Mouse (Mus musculus) hindbrain, embryonic 12.5 days (tissue): ENCODE results near the gene Alkbh1. TPM values are rescaled to one million over a fixed set of nuclear protein-coding genes. Genes with fewer than 3 reads are reported as not detected.

Experiments used
- ATAC-seq: fragments of 200-750 bp; cut with Nextera tagmentation; 2 replicates; pipeline ENCODE4 v1.8.0; 2017; ENCODE audit warnings: moderate TSS enrichment; ENCODE audit not compliant: low FRiP score
- H3K27ac ChIP-seq: fragments of 300-500 bp; sonication (generic); 2 replicates; pipeline ENCODE4 v1.5.1; 2016; ENCODE audit warnings: mild to moderate bottlenecking
- H3K27me3 ChIP-seq: fragments of 300-500 bp; sonication (generic); 2 replicates; pipeline ENCODE4 v1.6.1; 2016; ENCODE audit warnings: mild to moderate bottlenecking
- H3K36me3 ChIP-seq: fragments of 300-500 bp; sonication (generic); 2 replicates; pipeline ENCODE4 v1.6.1; 2016; ENCODE audit warnings: mild to moderate bottlenecking
- H3K4me1 ChIP-seq: fragments of 300-500 bp; sonication (generic); 2 replicates; pipeline ENCODE4 v1.6.1; 2016
- H3K4me2 ChIP-seq: fragments of 300-500 bp; sonication (generic); replicated peaks from 2 replicates; pipeline ENCODE4 v1.6.1; 2016; ENCODE audit warnings: mild to moderate bottlenecking
- H3K4me3 ChIP-seq: fragments of 300-500 bp; sonication (generic); 2 replicates; pipeline ENCODE4 v1.5.1; 2016; ENCODE audit warnings: mild to moderate bottlenecking
- H3K9ac ChIP-seq: fragments of 300-500 bp; sonication (generic); 2 replicates; pipeline ENCODE4 v1.6.1; 2016; ENCODE audit warnings: mild to moderate bottlenecking, moderate library complexity
- H3K9me3 ChIP-seq: fragments of 300-500 bp; sonication (generic); replicated peaks from 2 replicates; pipeline ENCODE4 v1.6.1; 2016; ENCODE audit warnings: mild to moderate bottlenecking
- WGBS: fragments of 180-500 bp; shearing (Covaris S2); methylation state at CpG from one replicate; pipeline ENCODE4 v1.1.7; 2016; 5-methylcytosine and 5-hydroxymethylcytosine counted together
- polyA plus RNA-seq: library from polyadenylated mRNA; unstranded; fragments of >200 nt; fragmentation: Nextera tagmentation; extraction: Ambion mirVana; gene quantifications from 2 replicates; pipeline ENCODE4 v1.2.1, GENCODE M21; 2016

Alkbh1 gene
- polyA plus RNA-seq, 1 experiment from 2014 or later, result 53.9 TPM

GRCm38 (mm10) chr12:87442177-87443114 lies 1.4 kb downstream of the Alkbh1 start:
- H3K9ac ChIP-seq, result peak overlapping the region; percentile 95
- no peak for ATAC-seq
- H3K36me3 ChIP-seq, result peaks cover 42% of the 10 kb centered on the region
- peaks cover 22% of the 10 kb centered on the region for H3K4me1 ChIP-seq
- H3K4me3 ChIP-seq, result peak overlapping the region; percentile 98
- H3K4me2 ChIP-seq, result peak overlapping the region; percentile 82
- no peaks in the 10 kb centered on the region for H3K9me3 ChIP-seq
- H3K27me3 ChIP-seq, result no peaks in the 10 kb centered on the region
- WGBS, result 38% methylated on average over 12 of the region's 12 CpGs
- H3K27ac ChIP-seq, result no peak overlapping the region

GRCm38 (mm10) chr12:87428885-87429284 lies 14.9 kb downstream of the Alkbh1 start:
- Histone ChIP-seq H3K9me3 (no peaks in the 10 kb centered on the region), H3K9ac (no peak overlapping the region), H3K4me2 (no peak overlapping the region), H3K4me3 (no peak overlapping the region), H3K27me3 (no peaks in the 10 kb centered on the region), H3K4me1 (0 out of 2 replicates have a peak, but pooled peaks cover 6% of the 10 kb centered on the region), H3K36me3 (peaks cover 81% of the 10 kb centered on the region), H3K27ac (no peak overlapping the region)
- ATAC-seq, result no peak
- WGBS, result 90% methylated on average over 8 of the region's 8 CpGs

- no peak for ATAC-seq
- no peak overlapping the region for H3K27ac ChIP-seq
- H3K9ac ChIP-seq, result no peak overlapping the region
- H3K4me1 ChIP-seq, result 0 out of 2 replicates have a peak, but pooled peaks cover 6% of the 10 kb centered on the region
- peaks cover 78% of the 10 kb centered on the region for H3K36me3 ChIP-seq
- H3K4me2 ChIP-seq, result no peak overlapping the region
- no peaks in the 10 kb centered on the region for H3K9me3 ChIP-seq
- WGBS, result 92% methylated on average over 2 of the region's 2 CpGs
- H3K27me3 ChIP-seq, result no peaks in the 10 kb centered on the region
- no peak overlapping the region for H3K4me3 ChIP-seq
Observed at GRCm38 (mm10) chr12:87428295-87428694, 15.5 kb downstream of the Alkbh1 start.

- Histone ChIP-seq H3K36me3 (peaks cover 62% of the 10 kb centered on the region), H3K9me3 (no peaks in the 10 kb centered on the region), H3K4me1 (0 out of 2 replicates have a peak, but pooled peaks cover 6% of the 10 kb centered on the region), H3K27me3 (no peaks in the 10 kb centered on the region), H3K4me3 (no peak overlapping the region), H3K4me2 (no peak overlapping the region), H3K27ac (no peak overlapping the region), H3K9ac (no peak overlapping the region)
- no peak for ATAC-seq
- 94% methylated on average over 5 of the region's 5 CpGs for WGBS
Observed at GRCm38 (mm10) chr12:87426354-87427031, 17.3 kb downstream of the Alkbh1 start.

GRCm38 (mm10) chr12:87424516-87424915 lies 19.3 kb downstream of the Alkbh1 start:
- no peak overlapping the region for H3K4me3 ChIP-seq
- H3K36me3 ChIP-seq, result peaks cover 43% of the 10 kb centered on the region
- H3K27ac ChIP-seq, result peak overlapping the region; percentile 52
- no peak overlapping the region for H3K4me2 ChIP-seq
- H3K9ac ChIP-seq, result no peak overlapping the region
- H3K4me1 ChIP-seq, result peaks cover 11% of the 10 kb centered on the region
- no peaks in the 10 kb centered on the region for H3K27me3 ChIP-seq
- H3K9me3 ChIP-seq, result no peaks in the 10 kb centered on the region
- ATAC-seq, result no peak
- 32% methylated on average over 3 of the region's 3 CpGs for WGBS

- no peak overlapping the region for H3K27ac ChIP-seq
Observed at GRCm38 (mm10) chr12:87423700-87424099, 20.1 kb downstream of the Alkbh1 start.

GRCm38 (mm10) chr12:87421708-87422507 lies 21.9 kb downstream of the Alkbh1 start:
- Histone ChIP-seq H3K27me3 (no peaks in the 10 kb centered on the region), H3K27ac (no peak overlapping the region), H3K9ac (no peak overlapping the region), H3K4me3 (no peak overlapping the region), H3K4me2 (no peak overlapping the region), H3K9me3 (no peaks in the 10 kb centered on the region), H3K4me1 (peaks cover 19% of the 10 kb centered on the region), H3K36me3 (peaks cover 19% of the 10 kb centered on the region)
- ATAC-seq, result no peak
- WGBS, result 76% methylated on average over 5 of the region's 5 CpGs

More at GRCm38 (mm10) chr12:87423700-87424099, 20.1 kb downstream of the Alkbh1 start:
- Histone ChIP-seq H3K27me3 (no peaks in the 10 kb centered on the region), H3K9ac (no peak overlapping the region), H3K4me1 (peaks cover 19% of the 10 kb centered on the region), H3K36me3 (peaks cover 35% of the 10 kb centered on the region), H3K9me3 (no peaks in the 10 kb centered on the region), H3K4me3 (no peak overlapping the region), H3K4me2 (no peak overlapping the region)
- 34% methylated on average over 1 of the region's 1 CpGs for WGBS
- ATAC-seq, result no peak

GRCm38 (mm10) chr12:87419974-87420485 lies 23.8 kb downstream of the Alkbh1 start:
- Histone ChIP-seq H3K4me2 (no peak overlapping the region), H3K27me3 (no peaks in the 10 kb centered on the region), H3K9ac (no peak overlapping the region), H3K27ac (peak overlapping the region; percentile 83), H3K36me3 (0 out of 2 replicates have a peak, but pooled peaks cover 3% of the 10 kb centered on the region), H3K9me3 (no peaks in the 10 kb centered on the region), H3K4me3 (no peak overlapping the region), H3K4me1 (peaks cover 19% of the 10 kb centered on the region)
- ATAC-seq, result no peak
- WGBS, result 74% methylated on average over 12 of the region's 12 CpGs

- ATAC-seq, result peak; percentile 94
Observed at GRCm38 (mm10) chr12:87418921-87419320, 24.9 kb downstream of the Alkbh1 start.

GRCm38 (mm10) chr12:87416690-87417089 lies 27.1 kb downstream of the Alkbh1 start:
- Histone ChIP-seq H3K4me1 (peaks cover 13% of the 10 kb centered on the region), H3K36me3 (no peaks in the 10 kb centered on the region), H3K27ac (no peak overlapping the region), H3K9ac (no peak overlapping the region), H3K4me3 (no peak overlapping the region), H3K9me3 (no peaks in the 10 kb centered on the region), H3K4me2 (no peak overlapping the region), H3K27me3 (no peaks in the 10 kb centered on the region)
- ATAC-seq, result no peak
- WGBS, result 36% methylated on average over 7 of the region's 7 CpGs

More at GRCm38 (mm10) chr12:87418921-87419320, 24.9 kb downstream of the Alkbh1 start:
- H3K4me3 ChIP-seq, result no peak overlapping the region
- H3K36me3 ChIP-seq, result 0 out of 2 replicates have a peak, but pooled peaks cover 3% of the 10 kb centered on the region
- H3K4me2 ChIP-seq, result no peak overlapping the region
- H3K27ac ChIP-seq, result peak overlapping the region; percentile 83
- peaks cover 13% of the 10 kb centered on the region for H3K4me1 ChIP-seq
- no peaks in the 10 kb centered on the region for H3K9me3 ChIP-seq
- WGBS, result 42% methylated on average over 5 of the region's 5 CpGs
- H3K9ac ChIP-seq, result no peak overlapping the region
- H3K27me3 ChIP-seq, result no peaks in the 10 kb centered on the region

GRCm38 (mm10) chr12:87415358-87415757 lies 28.5 kb downstream of the Alkbh1 start:
- Histone ChIP-seq H3K4me1 (peaks cover 13% of the 10 kb centered on the region), H3K4me3 (no peak overlapping the region), H3K36me3 (no peaks in the 10 kb centered on the region), H3K9ac (no peak overlapping the region), H3K9me3 (no peaks in the 10 kb centered on the region), H3K4me2 (no peak overlapping the region), H3K27me3 (no peaks in the 10 kb centered on the region), H3K27ac (no peak overlapping the region)
- no peak for ATAC-seq
- WGBS, result 81% methylated on average over 4 of the region's 4 CpGs
